Comparison of ENCODE assay signal across 30 mouse cellular contexts in the genomic region with DNA sequence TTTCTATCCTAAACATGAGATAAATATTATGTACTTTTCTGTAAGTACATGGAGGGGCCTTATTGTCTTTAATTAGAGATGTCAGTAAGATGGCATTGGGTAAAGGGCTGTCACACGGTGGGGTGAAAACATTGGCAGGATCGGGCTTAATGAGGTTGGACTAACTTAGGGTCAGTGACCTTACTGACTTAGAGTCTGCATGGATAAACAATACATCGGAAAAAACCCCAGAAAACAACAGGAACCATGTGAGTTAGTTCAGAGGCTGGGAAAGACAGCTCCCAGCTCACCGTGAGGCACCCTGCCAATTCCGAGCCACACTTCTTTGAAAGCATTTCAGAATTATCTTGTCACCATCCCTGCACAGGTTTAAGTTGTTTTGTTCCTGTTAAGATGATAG.
A peak's percentile ranks its signal among the peaks of the same experiment; 100 is the strongest.
DNase-seq lines count a peak whose midpoint lies in the region; ATAC-seq lines count a peak whose summit lies in the region.
"Had no signal": no experiment of that assay in that cellular context is flagged by ENCODE, and none has a peak within 500 bp of the region (broad histone marks: within the 10 kb centered on the region; RNA-seq: fewer than 3 reads in every experiment).

No protein-coding gene starts in this region.

- 0% methylated on average over 5 of the region's 5 CpGs for WGBS in forebrain, embryonic 15.5 days
- 3% methylated on average over 5 of the region's 5 CpGs for WGBS in forebrain, embryonic 11.5 days
- under 1% methylated on average over 5 of the region's 5 CpGs for WGBS in midbrain, embryonic 12.5 days
- WGBS in midbrain, embryonic 15.5 days: 7% methylated on average over 5 of the region's 5 CpGs
- WGBS in midbrain, embryonic 14.5 days: 5% methylated on average over 5 of the region's 5 CpGs

- no peaks in the 10 kb centered on the region for H3K9me3 ChIP-seq in forebrain, embryonic 15.5 days
- no peaks in the 10 kb centered on the region for H3K9me3 ChIP-seq in forebrain, embryonic 11.5 days (ENCODE audit: control insufficient read depth, low read length)
- H3K9me3 ChIP-seq in midbrain, embryonic 12.5 days: no peaks in the 10 kb centered on the region
- H3K9me3 ChIP-seq in midbrain, embryonic 15.5 days: no peaks in the 10 kb centered on the region
- H3K9me3 ChIP-seq in midbrain, embryonic 14.5 days (ENCODE audit: control insufficient read depth, low read length): no peaks in the 10 kb centered on the region
- H3K9me3 ChIP-seq: heart, embryonic 12.5 days; intestine, embryonic 15.5 days; limb, embryonic 10.5 days; limb, embryonic 15.5 days; liver, embryonic 13.5 days; megakaryocyte, embryonic 14.5 days had no signal

- peak overlapping the region; percentile 55; the same call in 1 of the 2 replicates for H3K27ac ChIP-seq in forebrain, embryonic 15.5 days (replicated peaks)
- no peak overlapping the region for H3K27ac ChIP-seq in forebrain, embryonic 11.5 days (ENCODE audit: low read depth, low read length)
- 0 out of 2 replicates have a peak overlapping the region, but pooled peaks have one; percentile 56 for H3K27ac ChIP-seq in midbrain, embryonic 12.5 days (replicated peaks)
- H3K27ac ChIP-seq in midbrain, embryonic 15.5 days: no peak overlapping the region
- no peak overlapping the region for H3K27ac ChIP-seq in midbrain, embryonic 14.5 days (replicated peaks; ENCODE audit: low read depth, low read length)
- H3K27ac ChIP-seq: gastrocnemius, adult 2 months; hindbrain, postnatal 0 days; intestine, embryonic 15.5 days; kidney, postnatal 0 days; limb, embryonic 10.5 days; limb, embryonic 15.5 days; liver, embryonic 13.5 days had no signal

- no peak overlapping the region for H3K9ac ChIP-seq in forebrain, embryonic 15.5 days (replicated peaks)
- no peak overlapping the region for H3K9ac ChIP-seq in forebrain, embryonic 11.5 days (ENCODE audit: low read length)
- no peak overlapping the region for H3K9ac ChIP-seq in midbrain, embryonic 12.5 days (replicated peaks)
- no peak overlapping the region for H3K9ac ChIP-seq in midbrain, embryonic 15.5 days
- H3K9ac ChIP-seq in midbrain, embryonic 14.5 days (replicated peaks; ENCODE audit: low read length): no peak overlapping the region
- H3K9ac ChIP-seq: heart, embryonic 12.5 days; intestine, embryonic 15.5 days; limb, embryonic 15.5 days; liver, embryonic 13.5 days had no signal

- DNase-seq in cerebellum, postnatal 10 days: peak; percentile 21 to 22
- DNase-seq in cerebellum, adult 8-10 months: no peak
- no peak for DNase-seq in forebrain, embryonic 11.5 days (ENCODE audit: low spot score)
- peak; percentile 37 for DNase-seq in midbrain, embryonic 14.5 days
- no peak for DNase-seq in layer of hippocampus, postnatal 10 days (ENCODE audit: low spot score in 2 of 2)
- DNase-seq: adrenal gland, postnatal 10 days; cerebellum, adult 11-12 months; cerebellum, postnatal 14 days; gastrocnemius, adult 2 months; gastrocnemius, postnatal 36 days; heart, adult 18-20 months; heart, postnatal 4 days; kidney, adult 8-10 months; kidney, postnatal 4 days; liver, embryonic 13.5 days; lung, adult 18-20 months; lung, postnatal 4 days; thymus, adult 18-20 months; thymus, postnatal 25 days had no signal

- no peak overlapping the region for H3K4me2 ChIP-seq in forebrain, embryonic 15.5 days (replicated peaks)
- no peak overlapping the region for H3K4me2 ChIP-seq in forebrain, embryonic 11.5 days (ENCODE audit: low read depth, low read length, severe bottlenecking)
- H3K4me2 ChIP-seq in midbrain, embryonic 12.5 days (replicated peaks): no peak overlapping the region
- H3K4me2 ChIP-seq in midbrain, embryonic 15.5 days: no peak overlapping the region
- H3K4me2 ChIP-seq in midbrain, embryonic 14.5 days (ENCODE audit: low read length): no peak overlapping the region
- H3K4me2 ChIP-seq: heart, embryonic 12.5 days; intestine, embryonic 15.5 days; limb, embryonic 15.5 days; liver, embryonic 13.5 days had no signal

- no peak overlapping the region for H3K4me3 ChIP-seq in forebrain, embryonic 15.5 days
- no peak overlapping the region for H3K4me3 ChIP-seq in forebrain, embryonic 11.5 days (ENCODE audit: low read depth, low read length)
- no peak overlapping the region for H3K4me3 ChIP-seq in midbrain, embryonic 12.5 days
- H3K4me3 ChIP-seq in midbrain, embryonic 15.5 days: no peak overlapping the region
- no peak overlapping the region for H3K4me3 ChIP-seq in midbrain, embryonic 14.5 days (replicated peaks; ENCODE audit: low read depth, low read length)
- H3K4me3 ChIP-seq: gastrocnemius, adult 2 months; heart, embryonic 12.5 days; intestine, embryonic 15.5 days; limb, embryonic 10.5 days; limb, embryonic 15.5 days; liver, embryonic 13.5 days; megakaryocyte, embryonic 14.5 days had no signal

- H3K4me1 ChIP-seq in forebrain, embryonic 15.5 days: peaks cover 38% of the 10 kb centered on the region
- peaks cover 6% of the 10 kb centered on the region for H3K4me1 ChIP-seq in forebrain, embryonic 11.5 days (replicated peaks; ENCODE audit: control insufficient read depth, insufficient read depth, low read length)
- H3K4me1 ChIP-seq in midbrain, embryonic 12.5 days: peaks cover 48% of the 10 kb centered on the region
- peaks cover 33% of the 10 kb centered on the region for H3K4me1 ChIP-seq in midbrain, embryonic 15.5 days
- peaks cover 43% of the 10 kb centered on the region for H3K4me1 ChIP-seq in midbrain, embryonic 14.5 days (ENCODE audit: control insufficient read depth, insufficient read depth, low read length)
- H3K4me1 ChIP-seq: heart, embryonic 12.5 days; intestine, embryonic 15.5 days; limb, embryonic 15.5 days; liver, embryonic 13.5 days; megakaryocyte, embryonic 14.5 days had no signal

- H3K36me3 ChIP-seq in forebrain, embryonic 15.5 days: no peaks in the 10 kb centered on the region
- no peaks in the 10 kb centered on the region for H3K36me3 ChIP-seq in forebrain, embryonic 11.5 days (ENCODE audit: control insufficient read depth, insufficient read depth, low read length)
- H3K36me3 ChIP-seq in midbrain, embryonic 12.5 days: no peaks in the 10 kb centered on the region
- H3K36me3 ChIP-seq in midbrain, embryonic 15.5 days (replicated peaks): no peaks in the 10 kb centered on the region
- H3K36me3 ChIP-seq in midbrain, embryonic 14.5 days (ENCODE audit: control insufficient read depth, insufficient read depth, low read length): no peaks in the 10 kb centered on the region
- H3K36me3 ChIP-seq: heart, embryonic 12.5 days; intestine, embryonic 15.5 days; limb, embryonic 10.5 days; limb, embryonic 15.5 days; liver, embryonic 13.5 days had no signal

- no peaks in the 10 kb centered on the region for H3K27me3 ChIP-seq in forebrain, embryonic 15.5 days
- H3K27me3 ChIP-seq in forebrain, embryonic 11.5 days (ENCODE audit: control insufficient read depth, insufficient read depth, low read length): no peaks in the 10 kb centered on the region
- H3K27me3 ChIP-seq in midbrain, embryonic 12.5 days: 0 out of 2 replicates have a peak, but pooled peaks cover 3% of the 10 kb centered on the region
- no peaks in the 10 kb centered on the region for H3K27me3 ChIP-seq in midbrain, embryonic 15.5 days (replicated peaks)
- no peaks in the 10 kb centered on the region for H3K27me3 ChIP-seq in midbrain, embryonic 14.5 days (ENCODE audit: control insufficient read depth, insufficient read depth, low read length)
- H3K27me3 ChIP-seq: heart, embryonic 12.5 days; intestine, embryonic 15.5 days; limb, embryonic 15.5 days; liver, embryonic 13.5 days; megakaryocyte, embryonic 14.5 days had no signal

- ATAC-seq in forebrain, embryonic 15.5 days (replicated peaks): no peak
- ATAC-seq in forebrain, embryonic 11.5 days (replicated peaks; ENCODE audit: low FRiP score): no peak
- no peak for ATAC-seq in midbrain, embryonic 12.5 days (ENCODE audit: low FRiP score, low read depth)
- no peak for ATAC-seq in midbrain, embryonic 15.5 days (replicated peaks)
- ATAC-seq in midbrain, embryonic 14.5 days (ENCODE audit: low FRiP score, low TSS enrichment): no peak
- ATAC-seq: hindbrain, postnatal 0 days; intestine, embryonic 15.5 days; lung, postnatal 0 days had no signal

Comparison
In these comparisons a context has a peak if more than half of its experiments do, and no peak if none do; other contexts are left out.
1. DNase-seq: peak in cerebellum, postnatal 10 days (2 of 2) and midbrain, embryonic 14.5 days (single experiment); none in cerebellum, adult 8-10 months (single experiment), forebrain, embryonic 11.5 days (single experiment) and layer of hippocampus, postnatal 10 days (0 of 2).
2. H3K27ac ChIP-seq: peak in forebrain, embryonic 15.5 days (single experiment) and midbrain, embryonic 12.5 days (single experiment); none in forebrain, embryonic 11.5 days (single experiment), midbrain, embryonic 15.5 days (single experiment) and midbrain, embryonic 14.5 days (single experiment).